In genomic region chr4:45612132-45612531, GRCm38 (mm10) we compare ENCODE assay signal across 8 mouse cellular contexts.
DNase-seq lines count a peak whose midpoint lies in the region; ATAC-seq and TF ChIP-seq lines count a peak whose summit lies in the region.

No protein-coding gene starts in this region.

- no peak overlapping the region for H3K4me2 ChIP-seq in forebrain, postnatal 0 days (ENCODE audit: low read depth)
- no peak overlapping the region for H3K4me2 ChIP-seq in forebrain, embryonic 14.5 days (ENCODE audit: low read length)

- WGBS in forebrain, postnatal 0 days: 53% methylated on average over 5 of the region's 5 CpGs
- 49% methylated on average over 5 of the region's 5 CpGs for WGBS in forebrain, embryonic 14.5 days
- WGBS in liver, adult 2 months: 9% methylated on average over 5 of the region's 5 CpGs

- TF ChIP-seq CTCF in forebrain, postnatal 0 days (IDR thresholded peaks at IDR 0.05; ENCODE audit: low read depth): peak; percentile 45
- TF ChIP-seq CTCF in gastrocnemius, adult 2 months (IDR thresholded peaks at IDR 0.05): peak; percentile 88
- TF ChIP-seq CTCF in liver, adult 2 months (IDR thresholded peaks at IDR 0.05; ENCODE audit: low read depth, low read length): peak; percentile 80

- no peaks in the 10 kb centered on the region for H3K27me3 ChIP-seq in forebrain, postnatal 0 days (ENCODE audit: insufficient read depth, low read length)
- H3K27me3 ChIP-seq in forebrain, embryonic 14.5 days (replicated peaks; ENCODE audit: control insufficient read depth, insufficient read depth, low read length): no peaks in the 10 kb centered on the region
- no peaks in the 10 kb centered on the region for H3K27me3 ChIP-seq in liver, adult 2 months (ENCODE audit: control insufficient read depth, insufficient read depth, low read length)

- H3K36me3 ChIP-seq in forebrain, postnatal 0 days (ENCODE audit: insufficient read depth): no peaks in the 10 kb centered on the region
- H3K36me3 ChIP-seq in forebrain, embryonic 14.5 days (ENCODE audit: control insufficient read depth, insufficient read depth, low read length): no peaks in the 10 kb centered on the region
- no peaks in the 10 kb centered on the region for H3K36me3 ChIP-seq in liver, adult 2 months (ENCODE audit: control insufficient read depth, insufficient read depth, low read length)

- no peak for ATAC-seq in forebrain, postnatal 0 days
- ATAC-seq in forebrain, embryonic 14.5 days: no peak

- H3K4me3 ChIP-seq in forebrain, postnatal 0 days (ENCODE audit: low read depth, low read length): no peak overlapping the region
- H3K4me3 ChIP-seq in forebrain, embryonic 14.5 days (ENCODE audit: low read depth, low read length): no peak overlapping the region
- no peak overlapping the region for H3K4me3 ChIP-seq in gastrocnemius, adult 2 months
- H3K4me3 ChIP-seq in liver, adult 2 months (ENCODE audit: insufficient read depth, low read depth, low read length): no peak overlapping the region

- intact Hi-C loops in gastrocnemius, adult 2 months (cut with DNase I): loop anchor here (1.0 to 5.0 kb wide), 2 partner anchors 194 to 325 kb away; no protein-coding TSS in a partner anchor

- no peak for DNase-seq in forebrain, postnatal 0 days
- DNase-seq in forebrain, embryonic 14.5 days (ENCODE audit: low spot score): no peak
- DNase-seq in urinary bladder, adult 18-20 months (ENCODE audit: low spot score in 2 of 2): peak; percentile 23 to 36
- DNase-seq in urinary bladder, postnatal 10 days (ENCODE audit: low spot score): no peak
- peak; percentile 69 for DNase-seq in gastrocnemius, adult 2 months
- peak; percentile 49 for DNase-seq in liver, adult 2 months (ENCODE audit: extremely low read depth, low read depth, low spot score)
- DNase-seq in spleen, postnatal 4 days (ENCODE audit: low spot score in 2 of 2): peak; percentile 28 to 76
- no peak for DNase-seq in layer of hippocampus, adult 8-10 months (ENCODE audit: low spot score in 2 of 2)

- no peak for TF ChIP-seq POLR2A in liver, adult 2 months (IDR thresholded peaks at IDR 0.05; ENCODE audit: extremely low read depth, insufficient read depth, low read length)

- H3K27ac ChIP-seq in forebrain, postnatal 0 days (ENCODE audit: low read depth, low read length): no peak overlapping the region
- no peak overlapping the region for H3K27ac ChIP-seq in forebrain, embryonic 14.5 days (ENCODE audit: low read depth, low read length)
- no peak overlapping the region for H3K27ac ChIP-seq in gastrocnemius, adult 2 months
- H3K27ac ChIP-seq in liver, adult 2 months (replicated peaks; ENCODE audit: insufficient read depth, low read depth, low read length): no peak overlapping the region

- no peaks in the 10 kb centered on the region for H3K4me1 ChIP-seq in forebrain, postnatal 0 days (ENCODE audit: insufficient read depth)
- H3K4me1 ChIP-seq in forebrain, embryonic 14.5 days (ENCODE audit: control insufficient read depth, insufficient read depth, low read length): peaks cover 8% of the 10 kb centered on the region
- H3K4me1 ChIP-seq in liver, adult 2 months (ENCODE audit: control insufficient read depth, insufficient read depth, low read length): no peaks in the 10 kb centered on the region

- H3K79me2 ChIP-seq in liver, adult 2 months (ENCODE audit: control insufficient read depth, insufficient read depth, low read length): no peaks in the 10 kb centered on the region

- H3K9ac ChIP-seq in forebrain, postnatal 0 days: no peak overlapping the region
- no peak overlapping the region for H3K9ac ChIP-seq in forebrain, embryonic 14.5 days (ENCODE audit: low read length)
- H3K9ac ChIP-seq in liver, adult 2 months (ENCODE audit: low read depth, low read length): no peak overlapping the region

- no peaks in the 10 kb centered on the region for H3K9me3 ChIP-seq in forebrain, postnatal 0 days (ENCODE audit: low read length)
- H3K9me3 ChIP-seq in forebrain, embryonic 14.5 days (replicated peaks; ENCODE audit: control insufficient read depth, low read length): no peaks in the 10 kb centered on the region

Comparison
In these comparisons a context has a peak if more than half of its experiments do, and no peak if none do; other contexts are left out.
1. DNase-seq: peak in urinary bladder, adult 18-20 months (2 of 2), gastrocnemius, adult 2 months (single experiment), liver, adult 2 months (single experiment) and spleen, postnatal 4 days (2 of 2); none in forebrain, postnatal 0 days (single experiment), forebrain, embryonic 14.5 days (single experiment), urinary bladder, postnatal 10 days (single experiment) and layer of hippocampus, adult 8-10 months (0 of 2).
2. Peak in every context shown above with its lines, with median percentiles within 50 percentile points of each other: CTCF ChIP-seq.